Mouse (Mus musculus) brain, embryonic 14.5 days (tissue): Measurements from ENCODE around the gene Grin2d.

ENCODE experiments used
- CTCF ChIP-seq: fragments of 200-500 bp; IDR thresholded peaks from 2 replicates; pipeline ENCODE4 v1.5.1; 2012; ENCODE audit warnings: inconsistent platforms, mild to moderate bottlenecking, moderate library complexity, borderline replicate concordance; ENCODE audit not compliant: insufficient read depth, insufficient read length; ENCODE audit errors: extremely low read depth
- POLR2A ChIP-seq: fragments of 200-500 bp; IDR thresholded peaks from 2 replicates; pipeline ENCODE4 v1.6.1; 2012; ENCODE audit warnings: mild to moderate bottlenecking, inconsistent platforms, borderline replicate concordance; ENCODE audit not compliant: poor library complexity, insufficient read depth, insufficient read length, severe bottlenecking; ENCODE audit errors: extremely low read depth

DNA sequence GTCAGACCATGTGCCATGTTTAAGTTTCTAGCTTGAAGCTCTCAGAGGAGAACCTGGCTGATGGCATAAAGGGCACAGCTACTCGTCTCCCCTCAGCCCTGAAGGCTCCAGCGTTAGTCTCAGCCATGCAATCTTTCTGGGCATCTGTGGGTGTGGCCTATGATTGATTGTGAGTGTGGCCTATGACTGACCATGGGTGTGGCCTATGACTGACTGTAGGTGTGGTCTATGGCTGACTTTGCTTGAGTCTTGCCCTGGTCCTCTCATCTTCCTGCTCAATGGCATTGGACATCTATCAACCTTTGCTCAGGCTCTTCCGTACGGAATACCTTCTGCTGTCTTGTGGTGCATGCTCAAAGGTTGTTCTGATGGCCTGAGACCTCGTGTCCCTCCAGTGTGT lies 23.4 kb upstream of the Grin2d start:
- TF ChIP-seq CTCF, result no peak
- no peak for TF ChIP-seq POLR2A
